Mouse (Mus musculus) MEL (cell line): ENCODE results near the gene Pim1.

ENCODE experiments used
- CHD2 ChIP-seq: IDR thresholded peaks from 2 replicates; pipeline ENCODE4 v1.6.1; 2011; ENCODE audit warnings: low read length, improper control_type of control experiment
- CTCF ChIP-seq, 3 experiments: IDR thresholded peaks in 2 of 3; conservative IDR thresholded peaks in 1 of 3; 2 replicates each; pipeline ENCODE4 v1.5.1; 2011 to 2012; ENCODE audit warnings: low read length in 3 of 3, low read depth in 2 of 3, mild to moderate bottlenecking in 2 of 3, improper control_type of control experiment in 1 of 3, inconsistent platforms in 1 of 3, mixed read lengths in 1 of 3, moderate library complexity in 1 of 3; ENCODE audit not compliant: control insufficient read depth in 1 of 3, insufficient read depth in 1 of 3, poor library complexity in 1 of 3, severe bottlenecking in 1 of 3
- E2F4 ChIP-seq: IDR thresholded peaks from 2 replicates; pipeline ENCODE4 v1.6.1; 2011; ENCODE audit warnings: low read depth, low read length, improper control_type of control experiment, borderline replicate concordance
- ELF1 ChIP-seq: IDR thresholded peaks from 2 replicates; pipeline ENCODE4 v1.6.1; 2014; ENCODE audit warnings: low read depth, mild to moderate bottlenecking, inconsistent platforms, low read length, improper control_type of control experiment, moderate library complexity
- EP300 ChIP-seq, 2 experiments: IDR thresholded peaks; 2 replicates each; pipeline ENCODE4 v1.6.1; 2011; ENCODE audit warnings: improper control_type of control experiment in 2 of 2, low read length in 2 of 2, low read depth in 1 of 2, mild to moderate bottlenecking in 1 of 2
- MXI1 ChIP-seq: IDR thresholded peaks from 2 replicates; pipeline ENCODE4 v1.6.1; 2011; ENCODE audit warnings: mild to moderate bottlenecking, low read depth, low read length, improper control_type of control experiment
- NRF1 ChIP-seq: IDR thresholded peaks from 2 replicates; pipeline ENCODE4 v1.6.1; 2014; ENCODE audit warnings: low read depth, mild to moderate bottlenecking, inconsistent platforms, low read length, improper control_type of control experiment, moderate library complexity; ENCODE audit not compliant: poor library complexity, insufficient read depth, severe bottlenecking
- POLR2A ChIP-seq, 2 experiments: IDR thresholded peaks; 2 replicates each; pipeline ENCODE4 v1.6.1; 2011 to 2012; ENCODE audit warnings: low read length in 2 of 2, mild to moderate bottlenecking in 2 of 2, control low read depth in 1 of 2, improper control_type of control experiment in 1 of 2, low read depth in 1 of 2, moderate library complexity in 1 of 2; ENCODE audit not compliant: control insufficient read depth in 1 of 2, insufficient read depth in 1 of 2, poor library complexity in 1 of 2
- RCOR1 ChIP-seq: IDR thresholded peaks from 2 replicates; pipeline ENCODE4 v1.6.1; 2012; ENCODE audit warnings: low read depth, mild to moderate bottlenecking, inconsistent platforms, low read length, improper control_type of control experiment
- SIN3A ChIP-seq: IDR thresholded peaks from 2 replicates; pipeline ENCODE4 v1.6.1; 2012; ENCODE audit warnings: low read length, improper control_type of control experiment, inconsistent platforms
- SMC3 ChIP-seq: IDR thresholded peaks from 2 replicates; pipeline ENCODE4 v1.6.1; 2011; ENCODE audit warnings: low read depth, low read length, improper control_type of control experiment
- TAL1 ChIP-seq: IDR thresholded peaks from 2 replicates; pipeline ENCODE4 v1.6.1; 2012; ENCODE audit warnings: mild to moderate bottlenecking, inconsistent platforms, low read length, moderate library complexity, mixed read lengths
- USF2 ChIP-seq, 2 experiments: IDR thresholded peaks; 2 replicates each; pipeline ENCODE4 v1.6.1; 2011 to 2012; ENCODE audit warnings: improper control_type of control experiment in 2 of 2, low read length in 2 of 2, borderline replicate concordance in 1 of 2, inconsistent platforms in 1 of 2, low read depth in 1 of 2, mild to moderate bottlenecking in 1 of 2; ENCODE audit not compliant: insufficient read depth in 1 of 2
- ZC3H11A ChIP-seq: IDR thresholded peaks from 2 replicates; pipeline ENCODE4 v1.6.1; 2012; ENCODE audit warnings: low read depth, mild to moderate bottlenecking, inconsistent platforms, low read length, improper control_type of control experiment

- TF ChIP-seq TAL1 (no peak), CTCF (IDR thresholded peaks at IDR 0.05 in 2 of 3, conservative IDR thresholded peaks at IDR 0.05 in 1 of 3; ENCODE audit: control insufficient read depth in 1 of 3, insufficient read depth in 1 of 3, low read depth in 2 of 3, low read length in 3 of 3, poor library complexity in 1 of 3, severe bottlenecking in 1 of 3) (no peak), EP300 (IDR thresholded peaks at IDR 0.05; ENCODE audit: low read depth in 1 of 2, low read length in 2 of 2) (no peak), POLR2A (IDR thresholded peaks at IDR 0.05; ENCODE audit: control insufficient read depth in 1 of 2, insufficient read depth in 1 of 2, low read depth in 1 of 2, low read length in 2 of 2, poor library complexity in 1 of 2) (no peak), ELF1 (no peak), CHD2 (no peak), MXI1 (no peak), SMC3 (no peak), RCOR1 (no peak), USF2 (IDR thresholded peaks at IDR 0.05; ENCODE audit: borderline replicate concordance in 1 of 2, insufficient read depth in 1 of 2, low read depth in 1 of 2, low read length in 2 of 2) (no peak), NRF1 (no peak), ZC3H11A (no peak), SIN3A (no peak), E2F4 (no peak)
Observed at GRCm38 (mm10) chr17:29480256-29480655, 10.3 kb upstream of the Pim1 start.
